Mouse (Mus musculus) bone marrow, adult 2 months (tissue): Measurements from ENCODE around the gene Ccdc188.

Source experiments
- CTCF ChIP-seq: fragments of 200-500 bp; IDR thresholded peaks from 2 replicates; pipeline ENCODE4 v1.5.1; 2011; ENCODE audit warnings: low read length, control low read depth; ENCODE audit not compliant: control insufficient read depth, insufficient read depth
- POLR2A ChIP-seq: fragments of 200-500 bp; IDR thresholded peaks from 2 replicates; pipeline ENCODE4 v1.6.1; 2011; ENCODE audit warnings: low read depth, mild to moderate bottlenecking, control low read depth, low read length, borderline replicate concordance; ENCODE audit not compliant: control insufficient read depth

DNA sequence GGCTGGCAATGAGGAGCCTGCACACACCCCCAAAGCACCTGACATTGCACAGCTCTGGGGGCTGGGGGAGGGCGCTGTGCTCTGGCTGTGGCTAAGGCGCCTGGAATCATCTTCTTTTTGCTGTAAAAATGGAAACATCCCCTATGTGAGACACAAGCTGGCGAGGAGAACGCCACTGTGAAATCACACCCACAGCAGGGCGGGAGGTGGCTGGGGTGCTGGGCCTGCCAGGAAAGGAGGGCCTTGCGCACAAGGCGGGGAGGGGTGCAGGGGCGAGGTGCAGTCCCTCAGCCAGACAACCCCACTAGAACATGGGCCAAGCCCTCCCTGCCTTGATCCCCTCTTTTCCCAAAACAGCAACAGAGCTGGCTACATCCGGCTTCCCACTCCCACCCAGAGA, 44.4 kb upstream of the Ccdc188 start:
- no peak for TF ChIP-seq CTCF
- TF ChIP-seq POLR2A = no peak
